Mouse (Mus musculus) monocyte, adult 5-6 weeks (primary cell): ENCODE measurements around the gene Ugt1a9. TPM values are rescaled to one million over a fixed set of nuclear protein-coding genes. Genes with fewer than 3 reads are reported as not detected.

Source experiments
- ATAC-seq: fragments of 153-309, 156-312 bp; replicated peaks from 2 replicates; pipeline ENCODE4 v1.8.0; 2017; ENCODE audit warnings: mild to moderate bottlenecking; ENCODE audit not compliant: low TSS enrichment, insufficient number of reproducible peaks, severe bottlenecking, poor library complexity, low FRiP score
- total RNA-seq: library from RNA; stranded (forward); fragments of 200-1000, 200-491, 200-594 nt; gene quantifications from 3 replicates; pipeline ENCODE4 v1.2.3, GENCODE M21; 2017

The Ugt1a9 gene
- total RNA-seq, 1 experiment from 2014 or later, result not detected

DNA sequence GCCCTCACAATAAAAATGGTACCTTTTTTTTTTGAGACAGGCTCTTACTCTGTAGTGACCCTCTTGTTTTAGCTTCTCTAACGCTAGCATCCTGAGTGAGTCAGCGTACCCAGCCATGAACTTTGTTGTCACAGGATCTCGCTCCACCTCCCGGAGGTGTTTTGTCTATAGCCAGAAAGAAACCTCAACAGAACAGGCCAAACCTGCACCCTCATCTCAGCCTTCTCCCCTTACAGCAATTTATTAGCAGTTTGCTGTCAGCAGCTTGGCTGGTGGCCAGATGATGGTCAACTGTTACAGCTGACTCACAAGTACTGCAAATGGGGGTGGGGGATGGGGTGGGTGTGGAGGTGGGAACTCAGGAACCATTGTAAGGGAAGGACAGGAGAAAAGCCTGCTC lies 191.7 kb downstream of the Ugt1a9 start:
- no peak for ATAC-seq

DNA sequence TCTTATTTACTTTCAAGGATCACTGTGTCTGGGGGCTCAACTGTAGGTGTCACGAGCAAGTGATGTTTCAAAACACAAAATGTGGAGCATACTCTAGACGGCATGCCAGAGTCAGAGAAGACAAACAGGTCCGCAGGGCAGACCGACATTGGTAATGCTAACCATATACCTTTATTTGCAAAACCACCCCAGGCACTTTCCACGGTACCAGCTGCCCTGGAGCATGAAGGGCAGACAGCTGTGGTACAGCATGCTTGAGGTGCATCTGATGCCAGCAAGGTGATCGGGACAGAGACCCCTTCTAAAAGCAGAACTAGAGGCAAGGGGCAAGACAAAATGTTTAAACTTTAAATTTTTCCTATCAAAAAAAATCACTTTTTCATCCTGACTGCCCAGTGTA lies 192.4 kb downstream of the Ugt1a9 start:
- no peak for ATAC-seq

DNA sequence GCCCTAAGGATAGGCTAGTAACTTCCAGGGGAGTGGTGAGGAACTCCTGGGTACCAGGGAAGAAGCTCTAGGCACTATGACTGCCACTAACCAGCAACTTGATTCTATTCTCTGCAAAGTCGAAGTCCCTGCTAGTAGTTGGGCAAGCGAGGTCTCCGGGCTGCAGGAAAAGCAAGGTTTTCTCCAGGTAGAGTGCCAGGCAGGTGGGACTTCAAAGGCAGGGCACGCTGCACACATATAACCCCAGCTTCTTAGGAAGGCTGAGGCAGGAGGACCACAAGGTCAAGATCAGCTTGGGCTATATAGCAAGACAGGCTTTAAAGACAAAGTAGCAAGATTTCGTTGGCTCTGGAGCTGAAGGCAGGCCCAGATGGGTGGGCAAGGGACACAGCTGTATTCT lies 193.2 kb downstream of the Ugt1a9 start:
- ATAC-seq, result no peak

DNA sequence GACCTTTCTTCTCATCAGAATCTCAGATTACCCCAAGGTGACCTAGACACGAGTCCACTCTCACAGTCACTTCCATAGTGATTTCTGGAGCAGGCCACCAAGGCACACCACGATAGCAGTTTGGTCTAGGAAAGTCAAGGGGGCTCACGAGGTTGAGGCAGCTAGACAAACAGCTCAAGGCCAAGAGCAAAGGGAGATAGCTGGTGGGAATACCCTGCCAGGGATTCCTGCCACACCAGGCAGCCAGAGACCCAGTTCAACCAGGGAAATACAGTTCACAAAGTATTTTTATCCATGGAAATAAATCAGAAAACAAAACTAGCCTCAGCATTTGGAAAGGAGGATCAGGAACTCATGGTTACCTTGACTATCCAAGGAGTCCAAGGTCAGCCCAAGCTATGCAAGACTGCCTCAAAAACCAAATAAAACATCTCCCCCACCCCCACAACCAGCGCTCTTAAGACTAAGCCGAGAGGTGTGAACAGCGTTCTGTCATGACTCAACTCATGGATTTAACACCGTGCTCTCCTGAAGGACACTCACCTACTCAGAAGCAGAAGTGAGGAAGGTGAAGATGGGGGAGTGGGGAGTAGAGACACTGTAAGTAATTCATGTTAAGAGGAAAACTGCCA lies 193.8 kb downstream of the Ugt1a9 start:
- no peak for ATAC-seq

DNA sequence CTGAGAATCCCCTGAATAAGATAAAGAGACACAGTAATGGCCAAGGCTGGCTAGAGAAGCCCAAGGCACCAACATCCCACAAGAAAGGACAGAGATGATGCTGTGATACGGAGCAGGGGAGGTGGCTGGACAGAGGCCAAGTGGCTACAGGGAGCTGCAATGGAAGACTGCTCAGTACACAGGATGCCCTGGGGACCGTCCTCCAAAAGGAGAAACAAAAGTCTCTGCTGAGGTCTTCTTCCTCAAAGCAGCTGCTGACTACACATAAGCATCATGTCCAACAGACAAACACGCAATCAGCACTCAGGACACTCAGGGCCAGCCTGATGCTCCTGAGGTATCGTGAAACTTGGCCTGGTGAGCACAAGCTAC lies 194.3 kb downstream of the Ugt1a9 start:
- no peak for ATAC-seq

DNA sequence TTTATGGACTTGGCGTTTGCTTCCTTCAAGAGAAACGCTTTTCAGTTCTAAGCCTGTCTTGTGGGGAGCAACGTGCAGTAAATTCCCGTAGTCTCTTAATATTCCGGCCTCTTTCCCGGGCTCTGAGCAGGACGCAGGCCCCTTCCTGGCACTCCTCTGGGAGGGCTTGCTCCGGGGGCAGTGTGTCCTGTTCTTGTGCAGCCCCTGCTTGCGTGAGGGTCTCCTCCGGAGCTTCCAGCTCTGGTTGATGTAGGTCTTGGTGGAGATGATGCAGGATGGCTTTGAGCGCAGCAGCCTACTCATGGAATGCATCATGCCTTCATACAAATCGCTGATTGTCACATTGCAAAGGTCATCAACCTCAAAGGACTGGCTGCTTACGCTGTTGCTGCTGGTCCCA lies 195.5 kb downstream of the Ugt1a9 start:
- no peak for ATAC-seq

DNA sequence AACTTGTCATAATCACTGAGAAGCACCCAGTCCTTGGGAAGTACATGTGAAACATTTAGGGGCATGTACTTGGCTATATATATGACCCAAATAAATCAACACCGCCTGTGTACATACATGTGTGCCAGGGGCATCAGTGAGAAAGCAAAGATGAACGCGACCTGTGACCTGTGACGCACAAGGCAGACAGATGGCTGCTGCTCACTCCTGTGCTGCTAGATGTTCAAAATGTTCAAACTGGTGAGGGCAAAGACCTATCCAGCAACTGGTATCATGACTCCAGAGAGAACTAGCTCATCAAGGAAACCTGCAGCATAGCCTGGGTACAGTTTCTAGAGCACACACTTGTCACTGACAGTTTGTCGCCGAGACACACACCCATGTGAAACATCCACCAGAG lies 196.9 kb downstream of the Ugt1a9 start:
- no peak for ATAC-seq

DNA sequence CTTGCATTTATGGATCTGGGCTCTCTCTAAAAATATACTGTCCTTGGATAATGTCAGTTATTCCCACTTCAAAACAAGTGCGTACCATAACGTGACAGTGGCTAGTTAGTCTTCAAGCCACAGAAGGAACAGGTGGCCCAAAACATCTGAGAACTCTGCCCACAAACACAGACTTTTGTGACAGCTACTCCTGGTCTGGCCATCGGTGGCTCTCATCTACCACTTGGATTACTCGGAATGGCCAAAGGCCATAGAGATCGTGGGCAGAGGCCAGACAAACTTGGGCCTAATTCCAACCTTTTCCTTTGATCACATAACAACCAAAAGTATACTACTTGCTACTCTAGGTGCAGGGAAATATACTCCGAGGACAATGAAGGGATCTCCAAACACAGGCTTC lies 197.5 kb downstream of the Ugt1a9 start:
- ATAC-seq, result no peak

Other genes starting within 250 kb of the Ugt1a9 start
- 98.9 to 146 TPM (median 146 TPM) in 3 replicates for gene Dgkd, start 217.5 kb upstream of the Ugt1a9 start, total RNA-seq
- gene Usp40, start 62.2 kb upstream of the Ugt1a9 start, total RNA-seq, result 14.8 to 34.3 TPM (median 18.1 TPM) in 3 replicates
- gene Ugt1a10, start 15.4 kb upstream of the Ugt1a9 start, total RNA-seq, result 1.2 TPM in 1 of 3 replicates, not detected in the others
- gene Ugt1a8, start 17.0 kb downstream of the Ugt1a9 start, total RNA-seq, result not detected in 3 replicates
- gene Ugt1a7c, start 24.3 kb downstream of the Ugt1a9 start, total RNA-seq, result 76.0 to 85.9 TPM (median 84.7 TPM) in 3 replicates
- 1.6 to 5.2 TPM (median 4.0 TPM) in 3 replicates for gene Ugt1a6b, start 32.5 kb downstream of the Ugt1a9 start, total RNA-seq
- 4.1 to 13.8 TPM (median 10.6 TPM) in 3 replicates for gene Ugt1a6a, start 64.0 kb downstream of the Ugt1a9 start, total RNA-seq
- gene Ugt1a5, start 95.2 kb downstream of the Ugt1a9 start, total RNA-seq, result 1.5 to 2.3 TPM in 2 of 3 replicates, not detected in the other
- gene Ugt1a2, start 129.8 kb downstream of the Ugt1a9 start, total RNA-seq, result 1.4 to 1.8 TPM in 2 of 3 replicates, not detected in the other
- gene Dnajb3, start 135.0 kb downstream of the Ugt1a9 start, total RNA-seq, result not detected in 3 replicates
- 0.57 to 0.68 TPM (median 0.64 TPM) in 3 replicates for gene Ugt1a1, start 141.2 kb downstream of the Ugt1a9 start, total RNA-seq
- 0.38 to 2.2 TPM (median 1.2 TPM) in 3 replicates for gene Mroh2a, start 156.2 kb downstream of the Ugt1a9 start, total RNA-seq
- 79.2 to 121 TPM (median 80.4 TPM) in 3 replicates for gene Hjurp, start 206.8 kb downstream of the Ugt1a9 start, total RNA-seq
- gene Trpm8, start 206.9 kb downstream of the Ugt1a9 start, total RNA-seq, result not detected in 3 replicates